Mouse (Mus musculus): ENCODE results near the gene Sppl2b. TPM values are rescaled to one million over a fixed set of nuclear protein-coding genes. Genes with fewer than 3 reads are reported as not detected.
A peak's percentile ranks its signal among the peaks of the same experiment; 100 is the strongest.

Gene Sppl2b
- polyA plus RNA-seq (2011; ENCODE audit: insufficient read depth, insufficient read length, low replicate concordance, missing spikeins) = 68.6 and 109 TPM in 2 replicates

DNA sequence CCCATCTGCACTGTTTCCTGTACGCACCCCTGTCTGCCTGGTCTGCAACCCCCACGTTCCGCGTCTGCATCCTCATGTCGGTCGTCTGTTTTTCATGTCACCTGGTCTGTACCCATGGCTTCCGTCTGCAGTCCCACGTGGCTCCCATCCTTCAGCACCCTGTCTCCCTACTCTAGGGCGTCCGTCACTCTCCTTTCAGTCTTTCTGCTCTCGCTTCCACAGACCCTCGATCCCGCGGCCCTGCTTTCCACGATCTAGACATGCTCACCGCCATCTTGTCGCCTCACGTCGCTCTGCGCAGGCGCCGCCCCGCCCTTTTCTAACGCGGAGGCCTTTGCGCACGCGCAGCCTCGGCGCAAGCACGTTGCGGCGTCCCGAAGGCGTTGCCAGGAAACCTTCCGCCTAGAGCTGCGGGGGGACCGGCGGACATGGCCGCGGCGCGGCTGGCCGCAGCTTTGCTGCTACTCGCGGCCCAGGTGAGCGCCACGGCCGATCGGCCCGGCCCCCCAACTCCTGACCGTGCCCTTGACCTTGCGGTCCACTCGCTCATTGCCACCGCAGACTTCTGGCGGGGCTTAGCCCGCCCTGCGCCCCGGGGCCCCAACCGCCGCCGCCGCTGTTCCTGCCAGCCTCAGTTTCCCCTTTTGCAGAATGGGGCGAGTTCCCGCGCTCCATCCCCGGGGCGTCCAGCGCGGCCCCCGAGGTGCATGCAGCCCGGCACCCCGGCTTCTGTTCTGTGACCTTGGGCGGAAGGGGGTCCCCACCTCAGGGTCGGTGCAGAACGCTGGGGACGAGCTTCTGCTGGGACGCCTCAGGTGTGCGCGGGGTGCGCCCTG is at the start of gene Sppl2b, which contains the start of gene Lsm7:
TSS of gene Sppl2b (plus strand) at position 363 of the 836 bp plus-strand sequence.
TSS of gene Lsm7 (minus strand) at position 297 of the 836 bp plus-strand sequence.
- TF ChIP-seq CTCF (IDR thresholded peaks at IDR 0.05; ENCODE audit: control insufficient read depth, insufficient read depth, low read length) = no peak
- TF ChIP-seq POLR2A (IDR thresholded peaks at IDR 0.05; ENCODE audit: borderline replicate concordance, control insufficient read depth, low read depth, low read length) = peak; percentile 94
- Histone ChIP-seq H3K4me1 (ENCODE audit: control insufficient read depth, insufficient read depth, low read length) (peaks cover 6% of the 10 kb centered on the region), H3K27ac (ENCODE audit: control insufficient read depth, insufficient read depth, low read depth, low read length, poor library complexity) (peak within 1 kb of the TSS; percentile 97), H3K4me3 (replicated peaks; ENCODE audit: control insufficient read depth, low read depth, low read length) (peak within 1 kb of the TSS; percentile 98)
- WGBS = under 1% methylated on average over 81 of the region's 81 CpGs

DNA sequence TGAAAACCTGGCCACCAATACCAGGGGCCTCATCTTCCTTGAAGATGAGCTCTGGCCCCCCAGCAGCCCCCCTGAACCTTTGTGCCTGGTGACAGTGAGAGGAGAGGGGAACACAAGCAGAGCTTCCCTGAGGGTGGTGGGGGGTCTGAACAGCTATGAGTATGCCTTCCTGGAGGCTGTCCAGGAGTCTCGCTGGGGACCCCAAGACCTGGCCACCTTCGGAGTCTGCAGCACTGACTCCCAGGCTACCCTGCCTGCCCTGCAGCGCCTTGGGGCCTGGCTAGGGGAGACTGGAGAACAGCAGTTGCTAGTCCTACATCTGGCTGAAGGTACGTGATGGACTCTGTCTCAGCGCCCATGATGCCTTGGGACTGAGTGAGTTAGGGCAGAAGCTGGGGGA is 49.8 kb upstream of the Sppl2b start:
- TF ChIP-seq CTCF (IDR thresholded peaks at IDR 0.05; ENCODE audit: control insufficient read depth, insufficient read depth, low read length) = no peak
- TF ChIP-seq POLR2A (IDR thresholded peaks at IDR 0.05; ENCODE audit: borderline replicate concordance, control insufficient read depth, low read depth, low read length) = no peak
- WGBS = 95% methylated on average over 5 of the region's 5 CpGs
- Histone ChIP-seq H3K27ac (ENCODE audit: control insufficient read depth, insufficient read depth, low read depth, low read length, poor library complexity) (no peak overlapping the region), H3K4me3 (replicated peaks; ENCODE audit: control insufficient read depth, low read depth, low read length) (no peak overlapping the region), H3K4me1 (ENCODE audit: control insufficient read depth, insufficient read depth, low read length) (no peaks in the 10 kb centered on the region)

DNA sequence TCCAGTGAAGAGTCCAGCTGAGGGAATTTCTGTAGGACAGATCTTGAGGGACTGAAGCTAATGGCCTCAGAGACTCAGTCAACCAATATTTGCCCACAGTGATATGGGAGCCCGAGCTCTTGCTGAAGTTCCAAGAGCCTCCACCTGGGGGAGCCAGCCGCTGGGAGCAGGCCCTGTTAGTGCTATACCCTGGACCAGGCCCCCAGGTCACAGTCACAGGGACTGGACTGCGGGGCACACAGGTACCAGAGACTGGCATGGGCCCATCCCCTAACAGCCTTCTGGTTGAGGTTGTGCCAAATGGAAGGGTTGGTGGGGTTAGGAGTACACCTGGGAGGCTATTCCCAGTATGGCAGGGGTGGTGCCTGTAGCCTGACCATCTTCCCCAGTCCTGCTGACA is 49.1 kb upstream of the Sppl2b start:
- TF ChIP-seq POLR2A (IDR thresholded peaks at IDR 0.05; ENCODE audit: borderline replicate concordance, control insufficient read depth, low read depth, low read length) = no peak
- TF ChIP-seq CTCF (IDR thresholded peaks at IDR 0.05; ENCODE audit: control insufficient read depth, insufficient read depth, low read length) = peak; percentile 61
- whole genome bisulfite sequencing = 7% methylated on average over 3 of the region's 3 CpGs
- H3K27ac ChIP-seq (ENCODE audit: control insufficient read depth, insufficient read depth, low read depth, low read length, poor library complexity) = no peak overlapping the region
- no peaks in the 10 kb centered on the region for H3K4me1 ChIP-seq (ENCODE audit: control insufficient read depth, insufficient read depth, low read length)
- no peak overlapping the region for H3K4me3 ChIP-seq (replicated peaks; ENCODE audit: control insufficient read depth, low read depth, low read length)

DNA sequence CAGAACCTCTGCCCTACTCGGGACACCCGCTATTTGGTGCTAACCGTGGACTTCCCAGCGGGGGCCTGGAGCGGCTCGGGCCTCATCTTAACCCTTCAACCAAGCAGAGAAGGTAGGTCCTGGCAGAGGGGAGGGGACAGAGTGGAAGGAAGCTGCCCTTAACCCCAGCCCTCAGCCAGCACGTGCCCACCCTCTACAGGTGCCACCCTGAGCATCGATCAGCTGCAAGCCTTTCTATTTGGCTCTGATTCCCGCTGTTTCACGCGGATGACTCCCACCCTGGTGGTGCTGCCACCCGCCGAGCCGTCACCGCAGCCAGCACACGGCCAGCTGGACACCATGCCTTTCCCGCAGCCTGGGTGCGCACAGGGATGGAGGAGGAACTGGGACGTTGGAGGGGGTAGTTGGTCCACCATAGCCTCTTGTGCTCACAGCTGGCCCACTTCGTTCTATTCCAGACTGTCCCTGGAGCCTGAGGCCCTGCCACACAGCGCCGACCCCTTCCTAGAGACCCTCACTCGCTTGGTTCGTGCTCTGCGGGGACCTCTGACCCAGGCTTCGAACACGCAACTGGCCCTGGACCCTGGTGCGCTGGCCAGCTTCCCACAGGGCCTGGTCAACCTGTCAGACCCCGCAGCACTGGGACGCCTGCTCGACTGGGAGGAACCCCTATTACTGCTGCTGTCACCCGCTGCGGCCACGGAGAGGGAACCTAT is 48.6 kb upstream of the Sppl2b start:
- 56% methylated on average over 34 of the region's 34 CpGs for WGBS
- Histone ChIP-seq H3K4me3 (replicated peaks; ENCODE audit: control insufficient read depth, low read depth, low read length) (no peak overlapping the region), H3K27ac (ENCODE audit: control insufficient read depth, insufficient read depth, low read depth, low read length, poor library complexity) (no peak overlapping the region), H3K4me1 (ENCODE audit: control insufficient read depth, insufficient read depth, low read length) (no peaks in the 10 kb centered on the region)
- TF ChIP-seq POLR2A (IDR thresholded peaks at IDR 0.05; ENCODE audit: borderline replicate concordance, control insufficient read depth, low read depth, low read length) (no peak), CTCF (IDR thresholded peaks at IDR 0.05; ENCODE audit: control insufficient read depth, insufficient read depth, low read length) (no peak)

DNA sequence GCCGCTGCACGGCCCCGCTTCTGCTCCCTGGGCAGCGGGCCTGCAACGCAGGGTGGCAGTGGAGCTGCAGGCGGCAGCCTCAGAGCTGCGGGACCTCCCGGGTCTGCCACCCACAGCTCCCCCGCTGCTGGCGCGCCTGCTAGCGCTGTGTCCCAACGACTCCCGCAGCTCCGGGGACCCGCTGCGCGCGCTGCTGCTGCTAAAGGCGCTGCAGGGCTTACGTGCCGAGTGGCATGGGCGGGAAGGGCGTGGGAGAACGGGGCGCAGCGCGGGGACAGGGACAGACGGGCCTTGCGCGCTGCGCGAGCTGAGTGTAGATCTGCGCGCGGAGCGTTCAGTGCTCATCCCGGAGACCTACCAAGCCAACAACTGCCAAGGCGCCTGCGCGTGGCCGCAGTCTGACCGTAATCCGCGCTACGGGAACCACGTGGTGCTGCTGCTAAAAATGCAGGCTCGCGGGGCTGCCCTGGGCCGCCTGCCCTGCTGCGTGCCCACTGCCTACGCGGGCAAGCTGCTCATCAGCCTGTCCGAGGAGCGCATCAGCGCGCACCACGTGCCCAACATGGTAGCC is 47.9 kb upstream of the Sppl2b start:
- WGBS = 2% methylated on average over 58 of the region's 58 CpGs
- Histone ChIP-seq H3K4me1 (ENCODE audit: control insufficient read depth, insufficient read depth, low read length) (no peaks in the 10 kb centered on the region), H3K27ac (ENCODE audit: control insufficient read depth, insufficient read depth, low read depth, low read length, poor library complexity) (no peak overlapping the region; the same call in 1 of the 2 replicates), H3K4me3 (replicated peaks; ENCODE audit: control insufficient read depth, low read depth, low read length) (peak overlapping the region; percentile 15)
- TF ChIP-seq CTCF (IDR thresholded peaks at IDR 0.05; ENCODE audit: control insufficient read depth, insufficient read depth, low read length) (no peak), POLR2A (IDR thresholded peaks at IDR 0.05; ENCODE audit: borderline replicate concordance, control insufficient read depth, low read depth, low read length) (no peak; the same call in 1 of the 2 replicates)

- H3K4me3 ChIP-seq (replicated peaks; ENCODE audit: control insufficient read depth, low read depth, low read length) = no peak overlapping the region
- no peak overlapping the region for H3K27ac ChIP-seq (ENCODE audit: control insufficient read depth, insufficient read depth, low read depth, low read length, poor library complexity)
- H3K4me1 ChIP-seq (ENCODE audit: control insufficient read depth, insufficient read depth, low read length) = no peaks in the 10 kb centered on the region
- TF ChIP-seq POLR2A (IDR thresholded peaks at IDR 0.05; ENCODE audit: borderline replicate concordance, control insufficient read depth, low read depth, low read length) = no peak
- TF ChIP-seq CTCF (IDR thresholded peaks at IDR 0.05; ENCODE audit: control insufficient read depth, insufficient read depth, low read length) = no peak
- WGBS = 24% methylated on average over 40 of the region's 40 CpGs
Measured at GRCm38 (mm10) chr10:80808099-80808984, 46.7 kb upstream of the Sppl2b start.

- no peaks in the 10 kb centered on the region for H3K4me1 ChIP-seq (ENCODE audit: control insufficient read depth, insufficient read depth, low read length)
- no peak overlapping the region for H3K4me3 ChIP-seq (replicated peaks; ENCODE audit: control insufficient read depth, low read depth, low read length)
- 14% methylated on average over 18 of the region's 18 CpGs for WGBS
- H3K27ac ChIP-seq (ENCODE audit: control insufficient read depth, insufficient read depth, low read depth, low read length, poor library complexity) = no peak overlapping the region
- TF ChIP-seq CTCF (IDR thresholded peaks at IDR 0.05; ENCODE audit: control insufficient read depth, insufficient read depth, low read length) (no peak), POLR2A (IDR thresholded peaks at IDR 0.05; ENCODE audit: borderline replicate concordance, control insufficient read depth, low read depth, low read length) (no peak)
Measured at GRCm38 (mm10) chr10:80808985-80809632, 46.0 kb upstream of the Sppl2b start.

All from bone marrow, adult 2 months (tissue).